Mouse (Mus musculus): ENCODE data around the gene Ufsp1.
"Not testable (repeated sequence)": the region's sequence is repeated elsewhere in the genome, so short reads cannot be mapped to it uniquely, and the experiment has no call there.

Gene Ufsp1

GRCm38 (mm10) chr5:137293839-137294743 lies at the start of gene Ufsp1:
Gene Ufsp1, plus strand, starts transcription at chr5:137294629.
- peak; percentile 98 for DNase-seq

- no peak for DNase-seq
Measured at GRCm38 (mm10) chr5:137263897-137264720, 30.3 kb upstream of the Ufsp1 start.

- DNase-seq: no peak
Measured at GRCm38 (mm10) chr5:137264787-137265186, 29.6 kb upstream of the Ufsp1 start.

GRCm38 (mm10) chr5:137268131-137268910 lies 26.1 kb upstream of the Ufsp1 start:
- DNase-seq: no peak

- no peak for DNase-seq
Measured at GRCm38 (mm10) chr5:137277360-137278342, 16.8 kb upstream of the Ufsp1 start.

GRCm38 (mm10) chr5:137284411-137284810 lies 10.0 kb upstream of the Ufsp1 start:
- not testable (repeated sequence) for DNase-seq

GRCm38 (mm10) chr5:137285045-137285444 lies 9.4 kb upstream of the Ufsp1 start:
- no peak for DNase-seq

- DNase-seq: no peak
Measured at GRCm38 (mm10) chr5:137285986-137286385, 8.4 kb upstream of the Ufsp1 start.

- peak; percentile 88 for DNase-seq
Measured at GRCm38 (mm10) chr5:137286655-137287031, 7.8 kb upstream of the Ufsp1 start.

GRCm38 (mm10) chr5:137287032-137287952 lies 7.1 kb upstream of the Ufsp1 start, which contains the start of gene Ache:
Gene Ache, plus strand, starts transcription at chr5:137287519.
- no peak for DNase-seq

GRCm38 (mm10) chr5:137287953-137288743 lies 6.3 kb upstream of the Ufsp1 start:
- no peak for DNase-seq

- DNase-seq: no peak
Measured at GRCm38 (mm10) chr5:137288999-137289470, 5.4 kb upstream of the Ufsp1 start.

- no peak for DNase-seq
Measured at GRCm38 (mm10) chr5:137289591-137290365, 4.7 kb upstream of the Ufsp1 start.

GRCm38 (mm10) chr5:137290677-137291076 lies 3.8 kb upstream of the Ufsp1 start:
- DNase-seq: peak; percentile 70

GRCm38 (mm10) chr5:137291381-137291926 lies 3.0 kb upstream of the Ufsp1 start:
- DNase-seq: no peak

GRCm38 (mm10) chr5:137293282-137293681 lies 1.1 kb upstream of the Ufsp1 start:
- DNase-seq: peak; percentile 92

- DNase-seq: no peak
Measured at GRCm38 (mm10) chr5:137294744-137295093, 290 bp downstream of the Ufsp1 start.

GRCm38 (mm10) chr5:137295296-137295695 lies 867 bp downstream of the Ufsp1 start:
- no peak for DNase-seq
